Mouse (Mus musculus): ENCODE data around the gene Insc.

The Insc gene

DNA sequence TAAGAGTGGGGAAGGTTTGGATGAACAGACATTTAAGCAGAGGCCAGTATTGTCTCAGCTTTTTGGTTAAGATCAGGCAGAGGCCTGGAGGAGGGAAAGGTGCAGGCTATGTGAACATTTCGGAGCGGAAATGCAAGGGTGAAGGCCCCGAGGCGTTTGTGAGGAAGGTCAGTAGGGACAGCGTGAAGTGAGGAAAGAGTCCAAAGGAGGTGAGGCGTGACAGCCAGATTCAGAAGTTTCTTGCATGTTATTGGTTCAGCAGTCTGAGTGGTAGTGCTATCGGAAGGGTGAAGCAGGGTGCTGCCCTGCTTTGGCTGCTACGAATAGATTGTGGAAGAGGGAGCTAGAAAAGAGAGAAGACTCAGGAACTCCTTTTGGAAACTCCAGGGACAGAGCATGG is 11.1 kb downstream of the Insc start:
- no peak for ATAC-seq (ENCODE audit: insufficient number of reproducible peaks, low FRiP score, low TSS enrichment)

DNA sequence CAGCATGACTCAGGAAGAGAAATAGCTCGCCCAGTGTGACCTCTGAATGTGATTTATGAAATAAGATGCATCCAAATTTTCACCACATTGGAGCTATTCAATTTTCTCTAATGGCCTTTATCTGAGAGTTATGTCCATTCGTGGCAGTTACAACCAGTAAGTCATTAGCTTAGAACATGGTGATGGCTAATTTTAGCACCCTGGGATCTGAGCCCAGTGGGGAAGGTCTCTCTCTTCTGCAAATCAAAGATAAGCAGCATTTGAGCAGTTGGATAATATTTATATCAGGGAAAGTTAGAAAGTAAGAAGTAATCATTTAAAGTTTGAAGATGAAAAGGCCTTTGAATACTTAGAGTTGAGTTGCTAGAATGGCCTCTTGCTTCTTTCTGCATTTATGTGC is 19.2 kb downstream of the Insc start:
- no peak for ATAC-seq (ENCODE audit: insufficient number of reproducible peaks, low FRiP score, low TSS enrichment)

DNA sequence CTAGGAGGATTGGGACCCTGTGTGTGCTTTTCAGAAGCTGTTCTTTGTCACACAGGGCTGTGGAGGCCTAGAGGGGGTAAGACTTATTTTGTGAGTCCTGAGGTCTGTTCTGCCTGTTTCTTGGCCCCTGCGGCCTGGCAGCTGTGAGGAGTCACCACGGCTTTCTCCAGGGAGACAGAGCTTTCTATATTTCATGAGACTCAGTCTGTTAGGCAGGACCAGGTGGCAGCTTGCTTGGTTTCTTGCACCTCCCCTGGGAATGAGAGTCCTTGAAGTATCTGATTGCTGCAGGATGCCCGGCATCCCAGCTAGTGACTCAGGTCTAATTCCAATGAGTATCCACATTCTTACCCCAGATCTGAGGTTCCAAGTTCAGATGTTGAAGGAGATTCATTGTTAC is 21.8 kb downstream of the Insc start:
- ATAC-seq (ENCODE audit: insufficient number of reproducible peaks, low FRiP score, low TSS enrichment): no peak

DNA sequence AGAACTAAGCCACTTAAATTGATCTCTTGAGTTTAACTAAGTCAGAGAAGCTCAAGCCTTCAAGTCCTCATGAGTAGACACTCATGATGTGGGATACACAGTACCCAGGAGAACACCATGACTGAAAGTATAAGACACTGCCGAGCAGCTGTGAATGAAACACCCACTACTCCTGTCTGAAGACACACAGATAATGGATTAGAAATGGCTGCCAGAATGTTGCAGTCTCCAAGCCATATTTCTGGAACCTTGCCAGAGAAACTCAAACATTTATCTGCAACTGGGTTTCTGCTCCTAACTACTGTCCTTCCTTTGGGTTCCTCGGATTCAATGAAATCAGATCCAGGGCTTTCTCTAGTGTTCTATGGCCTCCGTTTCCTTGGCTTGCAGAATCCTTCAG is 23.0 kb downstream of the Insc start:
- no peak for ATAC-seq (ENCODE audit: insufficient number of reproducible peaks, low FRiP score, low TSS enrichment)

DNA sequence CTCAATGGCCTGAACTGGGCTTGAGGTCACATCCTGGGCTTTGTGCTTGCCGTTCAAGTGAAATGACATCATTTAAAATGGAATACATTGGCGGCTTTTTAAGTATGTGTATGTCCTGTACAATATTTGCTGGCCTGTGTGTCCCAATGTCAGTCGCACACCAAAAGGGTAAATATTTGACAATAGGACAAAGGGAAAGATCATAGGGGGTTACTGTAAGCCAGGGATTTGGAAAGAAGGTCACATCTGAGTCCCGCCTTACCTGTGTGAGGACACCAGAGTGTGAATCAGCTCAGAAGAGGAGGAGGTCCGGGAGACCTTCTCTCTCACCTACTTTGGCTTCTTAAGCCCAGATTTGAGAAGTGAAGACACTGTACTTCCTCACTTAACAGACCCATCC is 25.0 kb downstream of the Insc start:
- no peak for ATAC-seq (ENCODE audit: insufficient number of reproducible peaks, low FRiP score, low TSS enrichment)

DNA sequence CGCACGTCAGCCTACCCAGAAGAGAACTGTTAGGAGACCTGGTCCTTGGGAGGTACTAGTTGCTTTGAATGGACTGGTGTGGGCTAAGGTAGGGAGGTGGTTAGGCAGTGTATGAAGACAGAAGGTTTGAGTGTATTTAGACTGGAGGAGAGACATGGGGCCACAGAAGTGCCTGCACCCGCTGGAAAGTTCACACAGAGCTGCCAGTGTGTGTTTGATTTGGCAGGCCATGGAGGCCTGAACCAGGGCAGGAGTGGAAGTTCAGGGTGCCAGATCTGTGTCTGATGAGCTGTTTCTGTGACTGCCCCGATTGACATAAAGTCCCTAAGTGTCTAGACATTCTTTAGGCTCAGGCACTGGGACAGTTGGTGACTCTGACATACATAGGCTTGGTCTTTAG is 25.5 kb downstream of the Insc start:
- ATAC-seq (ENCODE audit: insufficient number of reproducible peaks, low FRiP score, low TSS enrichment): no peak

DNA sequence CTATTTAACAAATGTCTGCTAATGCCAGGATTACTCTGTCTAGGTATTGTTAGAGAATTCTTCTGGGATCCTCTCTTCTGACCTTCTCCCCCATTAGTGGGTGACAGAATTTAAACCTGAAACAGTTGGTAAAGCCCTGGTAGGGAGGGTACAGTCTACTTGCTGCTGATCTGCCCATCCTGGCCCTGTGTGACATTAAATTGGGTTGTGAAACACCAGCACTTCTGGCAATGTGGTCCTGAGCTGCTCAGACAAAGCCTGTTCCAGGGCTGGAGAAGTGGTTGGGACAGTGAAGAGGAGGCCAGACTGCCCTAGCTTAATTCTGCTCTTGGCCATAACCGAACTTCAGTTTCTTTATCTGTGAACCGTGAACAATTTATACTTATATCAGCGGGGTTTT is 27.1 kb downstream of the Insc start:
- no peak for ATAC-seq (ENCODE audit: insufficient number of reproducible peaks, low FRiP score, low TSS enrichment)

DNA sequence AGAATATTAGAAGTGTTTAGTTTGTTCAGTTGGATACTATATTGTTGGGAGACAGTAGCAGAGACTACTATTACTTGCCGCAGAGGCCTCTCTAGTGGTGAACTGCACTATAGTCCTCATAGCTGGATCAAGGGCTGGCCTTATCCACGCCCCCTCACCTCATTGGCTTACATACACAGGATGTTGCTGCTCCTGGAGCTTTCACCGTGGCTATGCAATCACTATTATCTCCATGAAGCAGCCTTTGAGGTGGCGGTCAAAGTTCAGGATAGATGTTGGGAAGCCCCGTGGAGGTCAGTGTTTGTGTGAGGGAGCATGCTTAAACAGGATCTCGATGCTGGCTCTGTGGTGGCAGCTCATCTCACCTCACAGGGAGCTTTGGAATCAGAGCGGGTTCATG is 28.3 kb downstream of the Insc start:
- no peak for ATAC-seq (ENCODE audit: insufficient number of reproducible peaks, low FRiP score, low TSS enrichment)

DNA sequence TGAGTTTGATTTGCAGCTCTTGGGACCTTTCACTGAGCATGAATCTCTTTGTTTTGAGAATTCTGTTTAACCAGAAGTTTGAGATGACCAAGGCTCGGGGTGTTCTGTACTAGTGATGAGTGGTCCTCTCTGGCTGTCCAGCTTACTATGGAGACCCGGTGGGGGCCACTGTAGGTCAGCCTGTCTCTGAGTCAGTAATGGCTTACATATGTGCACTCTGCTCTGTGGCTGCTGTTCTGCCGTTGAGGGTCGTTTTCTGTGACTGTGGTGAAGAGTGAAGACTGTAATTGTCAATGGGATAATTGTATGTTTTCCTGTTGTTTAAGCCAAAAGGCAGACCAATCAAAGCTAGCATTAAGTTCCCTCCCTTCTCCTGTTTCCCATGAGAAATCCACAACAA is 30.3 kb downstream of the Insc start:
- ATAC-seq (ENCODE audit: insufficient number of reproducible peaks, low FRiP score, low TSS enrichment): no peak

DNA sequence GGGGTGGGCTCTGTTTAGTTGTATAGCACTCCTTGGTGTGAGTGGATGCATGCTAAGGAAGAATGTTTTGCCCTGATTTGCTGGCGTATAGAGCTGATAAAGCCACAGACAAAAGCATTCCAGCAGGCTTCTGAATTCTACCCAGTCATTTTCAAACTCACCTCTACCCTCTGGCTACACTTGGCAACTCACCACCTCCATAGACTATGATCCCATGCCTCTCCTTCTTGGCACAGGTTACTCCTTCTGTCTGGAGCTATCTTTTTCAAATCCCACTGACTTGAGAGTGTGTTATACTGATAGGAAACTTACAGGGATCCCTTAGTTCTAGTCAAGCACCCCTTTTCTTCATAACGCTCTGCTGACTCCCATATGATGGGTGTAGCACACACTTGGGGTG is 32.4 kb downstream of the Insc start:
- no peak for ATAC-seq (ENCODE audit: insufficient number of reproducible peaks, low FRiP score, low TSS enrichment)

DNA sequence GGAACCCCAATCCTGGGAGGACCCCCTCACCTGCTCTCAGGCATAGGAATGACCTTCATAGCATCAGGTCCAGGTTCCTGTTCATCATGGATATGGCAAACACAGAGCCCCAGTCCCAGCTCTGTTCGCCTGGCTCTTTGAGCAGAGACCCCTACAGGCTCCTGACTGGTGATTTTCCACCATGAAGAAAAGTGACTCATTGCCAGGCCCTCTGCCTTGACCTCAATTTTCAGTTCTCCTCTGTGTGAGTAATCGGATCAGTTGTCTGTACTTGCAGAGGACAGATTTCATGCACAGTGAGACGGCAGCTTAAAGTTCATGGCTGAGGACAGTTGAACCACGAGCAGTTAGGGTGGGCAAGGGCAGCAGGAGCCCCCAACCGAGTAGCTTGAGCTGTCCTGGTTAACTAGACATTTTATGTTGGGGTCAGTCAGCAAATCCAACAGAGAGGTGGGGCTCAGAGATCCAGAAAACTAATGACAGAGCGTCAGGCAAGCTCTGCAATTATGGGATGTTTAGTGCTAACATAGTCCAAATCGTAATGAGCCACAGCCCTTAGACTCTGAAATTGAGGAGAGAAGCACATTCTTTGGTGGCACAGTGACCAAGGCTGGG is 34.8 kb downstream of the Insc start:
- ATAC-seq (ENCODE audit: insufficient number of reproducible peaks, low FRiP score, low TSS enrichment): no peak

DNA sequence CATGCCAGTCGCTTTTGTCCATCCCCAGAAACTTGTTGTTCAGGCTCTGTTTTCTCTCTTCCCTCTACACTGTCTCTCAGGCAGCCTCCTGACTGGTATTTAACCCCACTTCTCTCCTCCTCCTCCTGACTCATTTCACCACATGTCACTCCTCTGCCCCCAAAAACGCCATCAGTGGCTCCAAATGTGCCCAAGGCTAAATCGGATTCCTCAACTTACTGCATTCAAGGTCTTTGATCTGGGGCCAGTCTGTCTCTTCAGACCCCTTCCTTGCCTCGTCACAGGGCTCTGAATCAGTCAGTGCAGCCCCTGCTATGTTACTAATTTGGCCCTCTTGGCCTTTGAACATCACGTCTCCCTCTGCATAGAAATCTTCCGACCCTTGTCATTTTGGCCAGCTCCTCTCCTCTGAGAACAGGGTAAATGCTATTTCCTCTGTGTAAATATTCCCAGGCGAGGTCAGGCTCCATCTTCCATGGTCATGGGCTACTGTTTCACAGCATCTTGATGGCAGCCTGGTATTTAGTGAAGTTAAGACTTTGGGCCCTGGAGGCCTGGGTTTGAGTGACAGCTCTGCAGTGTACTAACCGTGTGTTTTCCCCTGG is 35.7 kb downstream of the Insc start:
- no peak for ATAC-seq (ENCODE audit: insufficient number of reproducible peaks, low FRiP score, low TSS enrichment)

DNA sequence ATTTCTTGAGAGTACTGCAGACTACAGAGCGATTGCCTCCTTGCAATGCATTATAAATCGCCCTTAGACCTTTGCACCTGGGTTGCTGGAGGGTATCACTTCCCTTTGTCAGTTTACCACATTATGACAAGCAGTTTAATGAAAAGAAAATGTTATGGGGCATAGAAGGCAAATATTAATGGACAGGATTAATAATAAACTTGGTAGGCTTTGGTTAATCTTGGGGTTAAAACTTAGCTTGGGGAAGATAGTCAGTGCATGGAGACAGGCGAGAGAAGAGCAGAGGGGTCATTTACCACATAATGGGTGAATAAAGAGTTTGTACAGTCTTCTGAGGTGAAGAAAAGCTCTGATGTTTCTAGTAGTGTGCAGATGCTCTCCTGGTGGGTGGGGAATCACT is 39.8 kb downstream of the Insc start:
- no peak for ATAC-seq (ENCODE audit: insufficient number of reproducible peaks, low FRiP score, low TSS enrichment)

DNA sequence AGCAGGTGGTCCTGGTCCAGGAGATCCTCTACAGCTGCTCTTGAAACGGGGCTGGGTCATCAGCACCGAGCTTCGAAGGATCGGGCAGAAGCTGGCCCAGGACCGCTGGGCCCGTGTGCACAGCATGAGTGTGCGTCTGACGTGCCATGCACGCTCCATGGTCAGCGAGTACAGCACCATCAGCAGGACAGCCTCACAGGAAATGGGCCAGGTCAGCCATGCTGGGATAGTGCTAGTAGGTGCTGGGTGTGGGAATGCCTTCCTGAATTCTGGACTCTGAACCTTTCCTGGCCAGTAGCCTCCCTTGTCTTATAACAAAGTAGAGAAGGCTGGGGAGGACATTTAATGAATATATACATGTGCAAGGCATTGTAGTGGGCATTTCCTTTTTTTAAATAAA is 47.6 kb downstream of the Insc start:
- no peak for ATAC-seq (ENCODE audit: insufficient number of reproducible peaks, low FRiP score, low TSS enrichment)

DNA sequence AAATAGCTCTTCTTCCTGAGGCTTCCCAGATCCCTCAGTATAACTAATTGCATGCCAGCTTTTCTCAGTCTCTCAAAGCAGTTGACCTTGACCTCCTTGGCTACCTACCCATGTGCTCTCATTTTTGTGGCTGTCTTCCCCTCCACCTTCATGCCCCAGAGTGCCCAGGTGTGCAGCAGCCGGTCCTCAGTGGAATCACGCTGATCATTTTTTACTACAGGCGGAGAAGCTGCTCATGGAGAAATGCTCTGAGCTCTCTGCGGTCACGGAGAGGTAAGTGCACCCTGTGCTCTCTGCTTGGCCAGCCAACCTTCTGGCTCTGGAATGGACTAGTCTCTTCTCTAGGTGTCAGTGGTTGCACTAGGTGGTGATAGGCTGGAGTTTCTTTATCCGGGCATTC is 48.5 kb downstream of the Insc start:
- no peak for ATAC-seq (ENCODE audit: insufficient number of reproducible peaks, low FRiP score, low TSS enrichment)

DNA sequence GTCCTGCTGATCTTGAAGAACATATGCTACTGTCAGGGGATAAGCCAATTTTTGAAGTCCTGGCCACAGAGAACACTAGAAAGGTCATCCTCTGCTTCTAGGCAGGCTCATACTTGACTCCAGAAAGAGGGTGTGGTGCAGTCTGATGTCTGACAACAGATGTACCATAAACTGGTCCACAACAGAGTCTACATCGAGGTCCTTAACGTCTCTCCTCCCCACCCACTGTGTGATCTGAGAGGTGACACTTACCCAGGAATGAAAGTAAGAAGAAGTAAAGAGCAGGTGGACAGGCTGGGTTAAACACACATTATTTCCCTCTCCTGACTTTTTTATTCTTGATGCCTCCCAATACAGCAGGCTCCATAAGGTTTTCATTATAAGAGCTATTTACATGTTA is 50.9 kb downstream of the Insc start:
- ATAC-seq (ENCODE audit: insufficient number of reproducible peaks, low FRiP score, low TSS enrichment): no peak

DNA sequence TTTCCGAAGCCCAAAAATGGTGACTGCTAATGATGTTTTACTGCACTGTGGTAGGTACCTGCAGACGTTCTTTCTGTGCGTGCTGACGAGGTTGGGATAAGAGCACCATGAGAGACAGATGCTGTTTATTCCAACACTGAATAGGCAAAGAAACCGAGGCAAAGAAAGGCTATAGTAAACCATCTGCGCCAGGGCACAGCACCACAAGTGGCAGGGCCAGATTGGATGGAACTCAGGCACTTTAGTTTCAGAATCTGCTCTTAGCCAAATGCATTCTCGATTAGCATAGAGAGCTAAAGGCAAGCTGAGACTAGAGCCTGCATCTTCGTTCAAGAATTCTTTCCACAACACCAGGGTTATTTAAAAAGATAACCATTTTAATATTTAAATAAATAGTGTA is 59.1 kb downstream of the Insc start:
- no peak for ATAC-seq (ENCODE audit: insufficient number of reproducible peaks, low FRiP score, low TSS enrichment)

DNA sequence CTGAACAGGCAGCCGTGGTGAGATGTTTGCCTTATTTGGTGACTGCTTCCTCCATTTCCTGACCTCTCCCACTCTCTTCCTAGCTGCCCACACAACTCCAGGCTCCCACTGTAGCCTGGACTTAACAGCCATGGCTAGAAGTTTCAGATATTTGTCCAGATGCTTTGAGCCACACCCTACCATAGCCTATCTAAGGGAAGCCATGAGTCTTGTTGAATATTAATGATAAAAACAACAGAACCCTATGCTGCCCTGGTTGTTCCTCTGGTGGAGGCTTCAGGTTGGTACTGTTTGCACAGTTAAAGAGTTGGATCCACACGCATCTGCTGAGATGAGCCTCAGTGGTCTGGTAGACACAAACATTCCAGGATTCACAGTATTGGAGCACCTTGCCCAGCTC is 61.8 kb downstream of the Insc start:
- ATAC-seq (ENCODE audit: insufficient number of reproducible peaks, low FRiP score, low TSS enrichment): no peak

DNA sequence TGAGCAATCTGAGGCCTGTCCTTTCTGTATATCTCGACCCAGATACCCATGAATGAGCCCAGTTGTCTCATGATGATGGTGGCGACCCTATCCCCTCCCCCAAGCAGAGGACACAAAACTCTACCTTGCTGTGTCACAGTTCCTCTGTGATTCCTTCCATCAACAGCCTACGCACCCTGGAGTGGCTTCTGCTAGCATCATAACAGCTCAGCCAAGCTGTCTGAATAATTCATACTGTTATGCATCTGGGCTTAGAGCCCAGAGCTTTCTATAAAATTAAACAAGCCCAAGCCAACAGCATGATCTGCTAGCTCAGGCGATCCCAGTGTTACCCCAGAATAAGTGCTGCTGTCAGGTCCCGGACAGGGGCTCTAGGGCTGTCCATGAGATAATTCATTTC is 63.8 kb downstream of the Insc start:
- ATAC-seq (ENCODE audit: insufficient number of reproducible peaks, low FRiP score, low TSS enrichment): no peak

DNA sequence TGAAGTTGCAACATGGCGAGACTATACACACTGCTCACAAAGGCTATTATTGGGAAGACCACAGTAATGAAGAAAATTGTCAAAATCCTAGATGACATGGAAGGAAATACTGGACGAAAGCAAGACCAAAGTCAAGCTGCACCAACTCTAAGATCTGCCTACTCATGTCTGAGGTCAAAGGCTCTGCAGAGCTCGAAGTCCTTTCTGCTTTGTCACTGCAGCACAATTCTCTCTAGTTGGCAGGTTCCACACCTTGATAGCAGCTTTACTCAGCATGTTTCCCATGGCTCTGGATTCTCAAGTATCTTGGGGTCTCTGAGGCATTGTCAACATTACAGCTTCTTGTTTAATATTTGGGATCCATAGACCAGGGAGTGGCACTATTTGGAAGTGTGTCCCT is 64.8 kb downstream of the Insc start:
- no peak for ATAC-seq (ENCODE audit: insufficient number of reproducible peaks, low FRiP score, low TSS enrichment)

DNA sequence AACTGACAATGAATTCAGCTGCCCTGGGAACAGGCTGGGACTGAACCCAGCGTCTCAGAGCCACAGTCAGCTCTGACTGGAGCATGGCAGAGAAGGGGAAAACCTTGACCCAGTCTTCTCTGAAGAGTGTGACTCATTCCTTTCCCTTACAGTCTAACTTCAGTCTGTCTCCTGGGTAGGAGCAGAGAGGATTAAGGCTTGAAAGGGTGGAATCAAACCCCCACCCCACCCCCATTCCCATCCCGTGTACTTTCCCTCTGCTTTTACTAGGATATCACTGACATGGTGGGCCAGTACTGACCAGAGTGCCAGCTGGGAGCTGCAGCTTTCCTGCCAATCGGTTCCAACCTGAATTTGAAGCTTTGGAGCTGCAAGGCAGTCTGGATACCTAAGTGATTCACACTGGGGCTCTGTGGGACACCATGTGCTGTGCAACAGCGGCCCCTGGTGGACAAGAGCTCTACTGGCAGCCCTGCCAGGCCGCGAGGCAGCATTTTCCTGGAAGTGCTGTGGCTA is 73.9 kb downstream of the Insc start:
- peak; percentile 80 for ATAC-seq (ENCODE audit: insufficient number of reproducible peaks, low FRiP score, low TSS enrichment)

DNA sequence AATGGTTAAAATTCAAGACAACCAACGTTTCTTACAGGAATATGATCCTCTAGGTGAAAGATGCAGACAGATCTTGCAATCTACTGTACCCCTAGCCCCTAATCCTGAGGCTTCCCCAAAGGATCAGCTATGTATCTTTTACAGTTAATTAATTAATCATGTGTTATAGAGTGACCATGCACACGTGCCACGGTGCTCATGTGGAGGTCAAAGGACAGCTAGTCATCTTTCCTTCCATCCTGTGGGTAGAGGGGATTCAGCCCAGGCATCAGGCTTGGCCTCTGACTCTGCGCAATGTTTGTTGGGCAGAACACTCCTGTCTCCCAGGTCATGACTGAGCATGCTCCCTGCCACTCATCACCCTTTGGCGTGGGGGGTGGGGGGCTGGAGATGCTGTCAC is 74.4 kb downstream of the Insc start:
- ATAC-seq (ENCODE audit: insufficient number of reproducible peaks, low FRiP score, low TSS enrichment): no peak

DNA sequence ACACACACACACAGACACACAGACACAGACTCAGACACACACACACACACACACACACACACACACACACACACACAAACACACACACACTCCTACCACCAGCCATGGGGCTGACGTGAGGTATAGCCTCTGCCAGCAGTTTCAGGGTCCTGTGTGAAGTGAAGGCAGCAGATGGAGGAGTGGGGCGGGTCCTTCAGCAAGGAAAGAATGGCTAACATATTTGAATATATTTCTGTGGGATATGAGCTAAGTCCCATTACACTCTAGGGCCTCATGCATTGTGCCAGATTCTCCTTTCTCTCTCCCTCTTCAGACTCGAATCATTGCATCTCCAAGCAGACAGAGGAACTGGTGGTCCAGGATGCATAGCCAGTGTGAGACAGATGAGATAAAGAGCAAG is 74.9 kb downstream of the Insc start:
- no peak for ATAC-seq (ENCODE audit: insufficient number of reproducible peaks, low FRiP score, low TSS enrichment)
